Mouse (Mus musculus): Measurements from ENCODE around the gene Nt5c3b. TPM values are rescaled to one million over a fixed set of nuclear protein-coding genes. Genes with fewer than 3 reads are reported as not detected.

The Nt5c3b gene
- polyA plus RNA-seq (2015; fragmentation: Nextera tagmentation; extraction: Ambion mirVana), result 109 and 122 TPM in 2 replicates

DNA sequence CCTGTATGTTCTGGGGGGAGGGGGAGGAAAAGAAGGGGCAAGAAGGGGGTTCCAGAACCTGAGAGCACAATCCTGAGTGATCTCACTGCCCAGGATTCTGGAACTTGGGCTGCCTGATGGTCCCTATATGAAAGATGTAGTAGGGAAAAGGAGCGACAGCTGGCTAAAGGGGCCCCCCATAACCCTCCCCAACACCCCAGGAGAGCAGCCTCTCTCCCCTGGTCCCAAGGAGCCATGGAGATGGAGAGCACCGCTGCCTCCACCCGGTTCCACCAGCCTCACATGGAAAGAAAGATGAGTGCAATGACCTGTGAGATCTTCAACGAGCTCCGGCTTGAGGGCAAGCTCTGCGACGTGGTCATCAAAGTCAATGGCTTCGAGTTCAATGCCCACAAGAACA lies at the start of gene Nt5c3b, which contains the start of gene Klhl10:
Gene Nt5c3b, minus strand, starts transcription at position 12 of the 400 bp plus-strand sequence.
Gene Klhl10, plus strand, starts transcription at position 121 of the 400 bp plus-strand sequence.
- peak within 1 kb of the TSS; percentile 89 for H3K4me3 ChIP-seq (ENCODE audit: low read depth, low read length)
- peak within 1 kb of the TSS; percentile 79 for H3K27ac ChIP-seq (ENCODE audit: low read length)
- H3K4me1 ChIP-seq (ENCODE audit: control insufficient read depth, insufficient read depth, low read length), result peaks cover 15% of the 10 kb centered on the region
- peak within 1 kb of the TSS; percentile 78 for H3K4me2 ChIP-seq (ENCODE audit: low read length)
- H3K36me3 ChIP-seq (ENCODE audit: control insufficient read depth, insufficient read depth, low read length), result 0 out of 2 replicates have a peak, but pooled peaks cover 3% of the 10 kb centered on the region
- WGBS, result 91% methylated on average over 8 of the region's 8 CpGs
- H3K9me3 ChIP-seq (replicated peaks; ENCODE audit: control insufficient read depth, low read length, poor library complexity, severe bottlenecking), result no peaks in the 10 kb centered on the region
- H3K9ac ChIP-seq (ENCODE audit: low read depth, low read length), result peak within 1 kb of the TSS; percentile 95
- 0 out of 2 replicates have a peak, but pooled peaks have one; percentile 14 for ATAC-seq
- no peaks in the 10 kb centered on the region for H3K27me3 ChIP-seq (ENCODE audit: control insufficient read depth, insufficient read depth, low read depth, low read length)

DNA sequence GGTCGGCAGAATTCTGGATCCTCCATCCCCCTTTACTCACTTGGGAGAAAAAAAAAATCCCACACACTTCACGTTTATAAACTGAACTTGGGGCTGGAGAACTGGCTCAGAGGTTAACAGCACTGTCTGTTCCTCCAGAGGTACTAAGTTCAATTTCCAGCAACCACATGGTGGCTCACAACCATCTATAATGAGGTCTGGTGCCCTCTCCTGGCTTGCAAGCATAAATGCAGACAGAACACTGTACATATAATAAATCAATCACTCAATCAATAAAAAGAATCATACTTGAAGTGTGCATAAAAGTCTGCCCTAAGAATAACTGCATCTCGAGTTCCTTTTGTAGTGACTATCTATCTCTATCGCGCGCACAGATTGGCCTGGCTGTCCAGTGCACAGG lies 49.3 kb upstream of the Nt5c3b start:
- Histone ChIP-seq H3K27me3 (ENCODE audit: control insufficient read depth, insufficient read depth, low read depth, low read length) (no peaks in the 10 kb centered on the region), H3K36me3 (ENCODE audit: control insufficient read depth, insufficient read depth, low read length) (peaks cover 42% of the 10 kb centered on the region), H3K4me2 (ENCODE audit: low read length) (no peak overlapping the region), H3K9me3 (replicated peaks; ENCODE audit: control insufficient read depth, low read length, poor library complexity, severe bottlenecking) (no peaks in the 10 kb centered on the region), H3K4me3 (ENCODE audit: low read depth, low read length) (no peak overlapping the region), H3K4me1 (ENCODE audit: control insufficient read depth, insufficient read depth, low read length) (no peaks in the 10 kb centered on the region), H3K9ac (ENCODE audit: low read depth, low read length) (no peak overlapping the region), H3K27ac (ENCODE audit: low read length) (no peak overlapping the region)
- ATAC-seq, result no peak
- 92% methylated on average over 6 of the region's 6 CpGs for WGBS

DNA sequence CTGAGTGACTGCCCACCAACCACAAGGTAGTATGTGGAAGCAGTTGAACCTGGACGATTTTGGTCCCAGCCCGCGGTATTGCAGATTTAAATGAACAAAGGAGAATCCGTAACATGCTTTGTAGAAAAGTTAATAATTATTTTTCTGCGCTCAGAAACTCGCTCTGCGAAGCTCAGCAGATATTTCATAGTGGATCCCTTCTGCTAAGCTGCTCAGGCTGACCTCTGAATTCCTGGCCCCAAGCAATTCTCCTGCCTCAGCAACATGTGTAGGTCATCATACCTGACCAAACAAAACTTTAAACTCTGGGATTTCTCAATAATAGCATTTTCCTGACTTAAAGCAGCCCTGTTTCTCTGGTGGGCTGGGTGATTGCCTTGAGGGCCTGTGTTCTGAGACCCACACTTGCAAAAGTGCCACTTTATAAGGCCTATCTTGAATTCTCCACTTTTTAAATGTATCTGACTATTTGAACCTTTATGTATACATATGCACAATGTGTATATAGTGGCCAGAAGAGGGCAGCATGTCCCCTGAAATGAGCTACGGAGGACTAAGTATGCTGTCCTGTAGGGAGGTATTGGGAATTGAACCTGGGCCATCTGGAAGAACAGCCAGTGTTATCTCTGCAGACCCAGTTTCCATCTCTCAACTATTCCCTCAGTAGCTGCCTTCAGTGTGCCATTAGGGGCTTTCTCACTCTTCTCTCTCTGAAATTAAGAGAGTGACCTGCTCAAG lies 44.4 kb upstream of the Nt5c3b start:
- no peaks in the 10 kb centered on the region for H3K27me3 ChIP-seq (ENCODE audit: control insufficient read depth, insufficient read depth, low read depth, low read length)
- H3K4me2 ChIP-seq (ENCODE audit: low read length), result no peak overlapping the region
- H3K9me3 ChIP-seq (replicated peaks; ENCODE audit: control insufficient read depth, low read length, poor library complexity, severe bottlenecking), result no peaks in the 10 kb centered on the region
- no peak for ATAC-seq
- H3K4me3 ChIP-seq (ENCODE audit: low read depth, low read length), result no peak overlapping the region
- no peaks in the 10 kb centered on the region for H3K4me1 ChIP-seq (ENCODE audit: control insufficient read depth, insufficient read depth, low read length)
- WGBS, result 89% methylated on average over 8 of the region's 8 CpGs
- H3K9ac ChIP-seq (ENCODE audit: low read depth, low read length), result no peak overlapping the region
- H3K27ac ChIP-seq (ENCODE audit: low read length), result no peak overlapping the region
- H3K36me3 ChIP-seq (ENCODE audit: control insufficient read depth, insufficient read depth, low read length), result peaks cover 44% of the 10 kb centered on the region

DNA sequence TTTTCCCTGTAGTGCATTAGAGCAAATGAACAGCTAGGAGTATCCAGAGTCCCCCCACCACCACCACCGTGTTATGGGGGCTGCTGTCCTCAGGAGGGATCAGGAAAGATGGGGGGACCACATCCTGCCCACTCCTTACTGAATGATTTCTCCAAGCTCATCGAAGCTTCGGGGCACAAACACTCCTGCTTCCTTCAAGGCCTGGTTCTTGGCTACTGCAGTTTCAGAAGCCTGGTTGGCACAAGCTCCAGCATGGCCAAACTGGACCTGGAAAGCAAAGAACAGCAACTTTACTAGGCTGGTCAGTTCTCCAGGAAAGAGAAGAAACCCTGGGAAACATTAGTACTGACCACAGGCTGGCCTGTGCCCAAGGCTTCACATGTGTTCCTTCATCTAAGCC lies 42.9 kb upstream of the Nt5c3b start:
- Histone ChIP-seq H3K27me3 (ENCODE audit: control insufficient read depth, insufficient read depth, low read depth, low read length) (no peaks in the 10 kb centered on the region), H3K27ac (ENCODE audit: low read length) (no peak overlapping the region), H3K4me2 (ENCODE audit: low read length) (no peak overlapping the region), H3K9me3 (replicated peaks; ENCODE audit: control insufficient read depth, low read length, poor library complexity, severe bottlenecking) (no peaks in the 10 kb centered on the region), H3K4me3 (ENCODE audit: low read depth, low read length) (no peak overlapping the region), H3K36me3 (ENCODE audit: control insufficient read depth, insufficient read depth, low read length) (peaks cover 49% of the 10 kb centered on the region), H3K4me1 (ENCODE audit: control insufficient read depth, insufficient read depth, low read length) (no peaks in the 10 kb centered on the region), H3K9ac (ENCODE audit: low read depth, low read length) (no peak overlapping the region)
- WGBS, result 94% methylated on average over 3 of the region's 3 CpGs
- ATAC-seq, result no peak

DNA sequence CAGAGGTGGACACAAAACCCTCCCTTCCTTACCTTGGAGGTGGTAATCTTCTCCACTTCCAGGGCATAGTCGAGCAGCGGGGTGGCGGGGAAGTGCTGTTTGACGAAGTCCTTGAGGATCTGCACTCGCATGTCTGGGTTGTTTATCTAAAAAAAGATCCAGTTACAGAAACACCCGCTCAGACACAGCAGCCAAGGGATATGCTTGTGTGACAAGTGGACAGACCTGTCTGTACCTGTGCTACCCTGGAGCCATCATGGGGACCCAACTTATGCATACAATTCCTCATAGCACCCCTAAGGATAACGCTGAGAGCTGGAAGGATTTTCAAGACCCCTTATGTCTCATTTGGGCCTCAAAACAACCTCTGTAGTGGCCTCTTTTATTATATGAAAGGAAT lies 37.5 kb upstream of the Nt5c3b start:
- H3K4me1 ChIP-seq (ENCODE audit: control insufficient read depth, insufficient read depth, low read length), result no peaks in the 10 kb centered on the region
- no peak overlapping the region for H3K4me3 ChIP-seq (ENCODE audit: low read depth, low read length)
- no peak overlapping the region for H3K9ac ChIP-seq (ENCODE audit: low read depth, low read length)
- no peak for ATAC-seq
- no peaks in the 10 kb centered on the region for H3K9me3 ChIP-seq (replicated peaks; ENCODE audit: control insufficient read depth, low read length, poor library complexity, severe bottlenecking)
- no peak overlapping the region for H3K27ac ChIP-seq (ENCODE audit: low read length)
- peaks cover 62% of the 10 kb centered on the region for H3K36me3 ChIP-seq (ENCODE audit: control insufficient read depth, insufficient read depth, low read length)
- H3K27me3 ChIP-seq (ENCODE audit: control insufficient read depth, insufficient read depth, low read depth, low read length), result no peaks in the 10 kb centered on the region
- H3K4me2 ChIP-seq (ENCODE audit: low read length), result no peak overlapping the region
- WGBS, result 91% methylated on average over 7 of the region's 7 CpGs

DNA sequence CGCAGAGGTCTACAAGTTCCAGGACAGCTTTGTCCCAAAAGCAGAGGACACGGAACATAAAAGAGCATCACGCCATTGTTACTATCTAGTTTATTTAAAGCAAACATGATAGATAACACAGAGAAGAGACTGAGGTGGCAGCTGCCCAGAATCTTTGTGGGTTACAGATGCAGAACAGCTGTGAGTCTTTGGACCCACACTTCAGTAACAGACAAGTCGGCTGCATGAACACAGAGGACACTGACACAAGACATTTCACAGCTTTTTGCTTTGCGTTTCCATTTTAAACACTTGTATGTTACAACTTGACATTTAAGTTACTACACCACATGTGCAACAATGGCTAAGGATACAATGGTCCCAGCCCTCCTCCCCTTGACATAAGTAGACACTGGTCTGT lies 34.7 kb upstream of the Nt5c3b start:
- ATAC-seq, result no peak
- H3K9ac ChIP-seq (ENCODE audit: low read depth, low read length), result no peak overlapping the region
- H3K36me3 ChIP-seq (ENCODE audit: control insufficient read depth, insufficient read depth, low read length), result peaks cover 39% of the 10 kb centered on the region
- no peaks in the 10 kb centered on the region for H3K9me3 ChIP-seq (replicated peaks; ENCODE audit: control insufficient read depth, low read length, poor library complexity, severe bottlenecking)
- H3K27ac ChIP-seq (ENCODE audit: low read length), result no peak overlapping the region
- H3K4me2 ChIP-seq (ENCODE audit: low read length), result no peak overlapping the region
- H3K27me3 ChIP-seq (ENCODE audit: control insufficient read depth, insufficient read depth, low read depth, low read length), result no peaks in the 10 kb centered on the region
- WGBS, result 94% methylated on average over 5 of the region's 5 CpGs
- no peak overlapping the region for H3K4me3 ChIP-seq (ENCODE audit: low read depth, low read length)
- H3K4me1 ChIP-seq (ENCODE audit: control insufficient read depth, insufficient read depth, low read length), result 0 out of 2 replicates have a peak, but pooled peaks cover 3% of the 10 kb centered on the region

DNA sequence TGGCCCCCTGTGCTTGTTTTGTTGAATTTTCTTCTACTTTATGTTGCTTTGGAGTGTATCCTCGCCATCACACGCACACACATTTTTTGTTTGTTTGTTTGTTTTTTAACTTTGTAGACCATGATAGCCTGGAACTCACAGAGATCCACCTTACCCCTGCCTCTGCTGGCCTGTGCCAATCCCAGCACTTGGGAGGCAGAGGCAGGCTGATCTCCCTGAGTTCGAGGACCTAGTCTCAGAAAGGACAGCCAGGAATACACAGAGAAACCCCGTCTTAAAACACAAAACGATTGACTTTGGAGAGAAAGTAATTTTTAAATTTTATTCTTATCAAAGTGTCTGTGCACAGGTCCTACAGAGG lies 31.3 kb upstream of the Nt5c3b start:
- Histone ChIP-seq H3K27me3 (ENCODE audit: control insufficient read depth, insufficient read depth, low read depth, low read length) (no peaks in the 10 kb centered on the region), H3K9ac (ENCODE audit: low read depth, low read length) (no peak overlapping the region), H3K4me3 (ENCODE audit: low read depth, low read length) (peak overlapping the region; percentile 96), H3K4me2 (ENCODE audit: low read length) (peak overlapping the region; percentile 35; the same call in 1 of the 2 replicates), H3K4me1 (ENCODE audit: control insufficient read depth, insufficient read depth, low read length) (peaks cover 23% of the 10 kb centered on the region), H3K9me3 (replicated peaks; ENCODE audit: control insufficient read depth, low read length, poor library complexity, severe bottlenecking) (no peaks in the 10 kb centered on the region), H3K27ac (ENCODE audit: low read length) (peak overlapping the region; percentile 91; the same call in 1 of the 2 replicates), H3K36me3 (ENCODE audit: control insufficient read depth, insufficient read depth, low read length) (peaks cover 13% of the 10 kb centered on the region; the same call in 1 of the 2 replicates)
- 32% methylated on average over 5 of the region's 5 CpGs for WGBS
- ATAC-seq, result peak; percentile 46; the same call in 1 of the 2 replicates

DNA sequence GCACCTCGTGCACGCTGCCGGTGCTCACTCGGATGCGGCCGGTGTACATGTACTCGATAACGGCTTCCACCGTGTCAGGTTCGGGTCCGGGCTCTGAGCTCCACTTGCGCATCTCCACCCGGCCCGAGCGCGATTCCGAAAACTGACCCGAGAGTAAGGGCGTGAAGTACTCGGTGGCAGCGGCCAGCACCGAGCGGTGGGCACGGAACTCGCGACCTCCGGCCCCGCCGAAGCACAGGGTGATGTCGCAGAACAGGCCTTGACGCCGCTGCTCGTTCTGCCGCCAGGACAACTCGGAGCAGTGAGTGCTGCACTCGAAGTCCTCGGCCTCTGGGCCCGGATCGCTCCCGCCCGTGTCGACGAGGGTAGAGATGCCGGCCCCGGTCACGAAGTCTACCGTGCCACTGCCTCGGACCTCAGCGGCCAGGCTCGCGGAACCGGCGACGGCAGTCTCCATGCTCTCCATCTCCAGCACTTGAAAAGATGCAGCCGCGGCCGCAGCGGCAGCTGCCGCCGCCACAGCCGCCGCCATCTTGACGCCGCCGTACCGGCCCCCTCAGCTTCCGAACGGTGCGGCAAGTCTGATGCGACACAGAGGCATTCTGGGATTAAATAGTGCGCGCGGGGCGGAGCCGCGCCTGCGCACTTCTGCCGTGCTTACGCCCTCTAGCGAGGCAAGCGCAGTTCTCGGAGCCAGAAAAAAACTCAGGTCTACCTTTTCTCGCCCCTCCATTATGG lies 30.8 kb upstream of the Nt5c3b start, which contains the start of gene Klhl11:
Gene Klhl11, minus strand, starts transcription at position 545 of the 738 bp plus-strand sequence.
- H3K4me1 ChIP-seq (ENCODE audit: control insufficient read depth, insufficient read depth, low read length), result peaks cover 23% of the 10 kb centered on the region
- H3K4me2 ChIP-seq (ENCODE audit: low read length), result peak within 1 kb of the TSS; percentile 64
- no peaks in the 10 kb centered on the region for H3K27me3 ChIP-seq (ENCODE audit: control insufficient read depth, insufficient read depth, low read depth, low read length)
- H3K27ac ChIP-seq (ENCODE audit: low read length), result peak within 1 kb of the TSS; percentile 91
- peak within 1 kb of the TSS; percentile 96 for H3K4me3 ChIP-seq (ENCODE audit: low read depth, low read length)
- no peaks in the 10 kb centered on the region for H3K9me3 ChIP-seq (replicated peaks; ENCODE audit: control insufficient read depth, low read length, poor library complexity, severe bottlenecking)
- H3K9ac ChIP-seq (ENCODE audit: low read depth, low read length), result peak within 1 kb of the TSS; percentile 95
- ATAC-seq, result peak; percentile 91
- under 1% methylated on average over 83 of the region's 83 CpGs for WGBS
- H3K36me3 ChIP-seq (ENCODE audit: control insufficient read depth, insufficient read depth, low read length), result peaks cover 11% of the 10 kb centered on the region; the same call in 1 of the 2 replicates
